Mouse (Mus musculus): ENCODE data around the gene Ms4a2. TPM values are rescaled to one million over a fixed set of nuclear protein-coding genes. Genes with fewer than 3 reads are reported as not detected.

The Ms4a2 gene
- polyA plus RNA-seq, 1 experiment, result 0.06 TPM

- H3K27ac ChIP-seq (ENCODE audit: insufficient read depth, low read length), result no peak overlapping the region
- H3K4me3 ChIP-seq (ENCODE audit: insufficient read depth, low read length), result no peak overlapping the region
- no peaks in the 10 kb centered on the region for H3K4me1 ChIP-seq (ENCODE audit: control insufficient read depth, insufficient read depth, low read length)
- no peak for TF ChIP-seq CTCF (IDR thresholded peaks at IDR 0.05; ENCODE audit: extremely low read depth, insufficient read depth, low read length)
- TF ChIP-seq POLR2A (IDR thresholded peaks at IDR 0.05; ENCODE audit: extremely low read depth, insufficient read depth, low read length), result no peak
Measured at GRCm38 (mm10) chr19:11633732-11634131, 10.2 kb upstream of the Ms4a2 start.

DNA sequence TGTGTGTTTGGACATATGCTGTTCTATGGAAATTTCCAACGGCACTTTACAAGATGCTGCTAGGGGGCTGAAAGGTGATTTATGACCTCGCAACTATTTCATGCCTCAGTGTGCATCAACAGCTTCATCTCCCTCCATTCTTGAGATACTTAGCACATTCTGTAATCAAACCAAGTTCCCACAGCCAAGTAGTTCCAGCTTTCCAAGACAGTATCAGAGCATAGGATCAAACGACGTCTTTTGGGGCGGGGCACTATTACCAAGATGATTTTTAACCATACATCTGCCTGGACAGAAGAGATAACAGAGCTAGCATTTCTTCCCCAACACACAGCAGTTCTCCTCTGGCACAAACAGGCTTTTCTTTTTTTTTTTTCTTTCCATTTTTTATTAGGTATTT, 1.7 kb upstream of the Ms4a2 start:
- no peak overlapping the region for H3K4me3 ChIP-seq (ENCODE audit: insufficient read depth, low read length)
- H3K27ac ChIP-seq (ENCODE audit: insufficient read depth, low read length), result no peak overlapping the region
- TF ChIP-seq POLR2A (IDR thresholded peaks at IDR 0.05; ENCODE audit: extremely low read depth, insufficient read depth, low read length) (no peak), CTCF (IDR thresholded peaks at IDR 0.05; ENCODE audit: extremely low read depth, insufficient read depth, low read length) (no peak)
- H3K4me1 ChIP-seq (ENCODE audit: control insufficient read depth, insufficient read depth, low read length), result no peaks in the 10 kb centered on the region

- no peak overlapping the region for H3K27ac ChIP-seq (ENCODE audit: insufficient read depth, low read length)
- TF ChIP-seq POLR2A (IDR thresholded peaks at IDR 0.05; ENCODE audit: extremely low read depth, insufficient read depth, low read length), result no peak
- TF ChIP-seq CTCF (IDR thresholded peaks at IDR 0.05; ENCODE audit: extremely low read depth, insufficient read depth, low read length), result no peak
- H3K4me3 ChIP-seq (ENCODE audit: insufficient read depth, low read length), result no peak overlapping the region
- H3K4me1 ChIP-seq (ENCODE audit: control insufficient read depth, insufficient read depth, low read length), result no peaks in the 10 kb centered on the region
Measured at GRCm38 (mm10) chr19:11624800-11625199, 1.3 kb upstream of the Ms4a2 start.

DNA sequence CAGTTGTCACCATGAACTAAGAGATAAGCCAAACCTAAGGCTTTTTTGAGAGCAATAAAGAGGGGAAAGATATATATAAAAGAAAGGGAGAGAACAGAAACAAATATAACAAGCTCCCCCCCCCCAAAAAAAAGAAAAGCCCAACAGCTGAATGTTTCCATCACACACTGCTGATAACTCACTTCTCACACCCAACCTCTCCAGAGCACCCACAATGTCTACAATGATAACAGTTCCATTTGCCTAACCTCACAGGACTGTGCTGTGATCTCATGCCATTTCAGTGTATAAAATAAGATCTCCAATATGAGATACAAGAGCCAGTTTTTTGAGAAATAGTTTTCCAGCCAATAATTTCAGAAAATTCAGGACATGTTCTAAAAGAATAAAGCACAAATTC, 5.5 kb downstream of the Ms4a2 start:
- H3K4me1 ChIP-seq (ENCODE audit: control insufficient read depth, insufficient read depth, low read length), result no peaks in the 10 kb centered on the region
- TF ChIP-seq POLR2A (IDR thresholded peaks at IDR 0.05; ENCODE audit: extremely low read depth, insufficient read depth, low read length) (no peak), CTCF (IDR thresholded peaks at IDR 0.05; ENCODE audit: extremely low read depth, insufficient read depth, low read length) (no peak)
- H3K27ac ChIP-seq (ENCODE audit: insufficient read depth, low read length), result no peak overlapping the region
- H3K4me3 ChIP-seq (ENCODE audit: insufficient read depth, low read length), result no peak overlapping the region

DNA sequence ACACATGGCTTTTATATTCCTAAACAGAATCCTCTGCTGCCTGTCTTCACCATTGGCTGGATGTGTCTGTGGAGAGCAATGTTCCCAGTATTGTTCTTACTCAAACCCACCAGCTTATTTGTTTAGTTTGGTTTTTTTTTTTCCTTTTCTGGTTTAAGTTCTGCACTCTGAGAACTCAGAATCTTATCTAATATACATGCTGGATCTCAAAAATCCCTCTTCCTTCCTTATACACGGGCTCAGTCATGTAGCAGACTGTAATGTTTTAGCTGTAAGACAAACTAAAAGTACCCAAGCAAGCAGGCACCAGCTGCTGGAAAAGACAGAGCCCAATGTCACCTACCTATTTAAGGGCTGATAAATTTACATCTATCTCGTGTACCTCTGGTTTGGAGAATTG, 8.7 kb downstream of the Ms4a2 start:
- TF ChIP-seq CTCF (IDR thresholded peaks at IDR 0.05; ENCODE audit: extremely low read depth, insufficient read depth, low read length), result no peak
- TF ChIP-seq POLR2A (IDR thresholded peaks at IDR 0.05; ENCODE audit: extremely low read depth, insufficient read depth, low read length), result no peak
- Histone ChIP-seq H3K27ac (ENCODE audit: insufficient read depth, low read length) (no peak overlapping the region), H3K4me1 (ENCODE audit: control insufficient read depth, insufficient read depth, low read length) (no peaks in the 10 kb centered on the region), H3K4me3 (ENCODE audit: insufficient read depth, low read length) (no peak overlapping the region)

- Histone ChIP-seq H3K4me1 (ENCODE audit: control insufficient read depth, insufficient read depth, low read length) (no peaks in the 10 kb centered on the region), H3K27ac (ENCODE audit: insufficient read depth, low read length) (no peak overlapping the region), H3K4me3 (ENCODE audit: insufficient read depth, low read length) (no peak overlapping the region)
- no peak for TF ChIP-seq POLR2A (IDR thresholded peaks at IDR 0.05; ENCODE audit: extremely low read depth, insufficient read depth, low read length)
- TF ChIP-seq CTCF (IDR thresholded peaks at IDR 0.05; ENCODE audit: extremely low read depth, insufficient read depth, low read length), result no peak
Measured at GRCm38 (mm10) chr19:11613776-11614443, 9.6 kb downstream of the Ms4a2 start.

DNA sequence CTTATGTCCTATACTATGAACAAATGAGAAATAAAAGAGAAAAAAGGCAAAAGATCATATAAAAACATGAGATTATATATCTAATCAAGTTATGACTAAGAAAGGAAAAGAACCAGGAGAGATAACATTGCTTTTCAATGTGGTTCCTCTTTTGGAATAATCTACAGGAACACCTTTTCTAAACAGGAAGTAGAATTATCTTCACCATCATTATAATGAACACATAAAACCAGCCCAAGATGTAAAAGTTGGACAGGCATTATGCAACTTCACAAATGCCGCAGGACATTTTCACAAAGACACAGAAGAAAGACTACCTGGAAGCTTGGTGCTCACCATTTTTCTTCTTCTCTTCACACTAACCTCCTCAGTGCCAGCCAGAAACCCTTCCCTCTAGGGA, 10.4 kb downstream of the Ms4a2 start:
- no peak overlapping the region for H3K4me3 ChIP-seq (ENCODE audit: insufficient read depth, low read length)
- no peak for TF ChIP-seq POLR2A (IDR thresholded peaks at IDR 0.05; ENCODE audit: extremely low read depth, insufficient read depth, low read length)
- TF ChIP-seq CTCF (IDR thresholded peaks at IDR 0.05; ENCODE audit: extremely low read depth, insufficient read depth, low read length), result no peak
- H3K4me1 ChIP-seq (ENCODE audit: control insufficient read depth, insufficient read depth, low read length), result no peaks in the 10 kb centered on the region
- no peak overlapping the region for H3K27ac ChIP-seq (ENCODE audit: insufficient read depth, low read length)

GRCm38 (mm10) chr19:11612293-11612692, 11.2 kb downstream of the Ms4a2 start:
- no peak overlapping the region for H3K4me3 ChIP-seq (ENCODE audit: insufficient read depth, low read length)
- no peak overlapping the region for H3K27ac ChIP-seq (ENCODE audit: insufficient read depth, low read length)
- TF ChIP-seq CTCF (IDR thresholded peaks at IDR 0.05; ENCODE audit: extremely low read depth, insufficient read depth, low read length) (no peak), POLR2A (IDR thresholded peaks at IDR 0.05; ENCODE audit: extremely low read depth, insufficient read depth, low read length) (no peak)
- H3K4me1 ChIP-seq (ENCODE audit: control insufficient read depth, insufficient read depth, low read length), result no peaks in the 10 kb centered on the region

GRCm38 (mm10) chr19:11611541-11611945, 12.0 kb downstream of the Ms4a2 start:
- TF ChIP-seq CTCF (IDR thresholded peaks at IDR 0.05; ENCODE audit: extremely low read depth, insufficient read depth, low read length), result peak; percentile 59
- no peak for TF ChIP-seq POLR2A (IDR thresholded peaks at IDR 0.05; ENCODE audit: extremely low read depth, insufficient read depth, low read length)
- Histone ChIP-seq H3K4me1 (ENCODE audit: control insufficient read depth, insufficient read depth, low read length) (no peaks in the 10 kb centered on the region), H3K27ac (ENCODE audit: insufficient read depth, low read length) (no peak overlapping the region), H3K4me3 (ENCODE audit: insufficient read depth, low read length) (no peak overlapping the region)

DNA sequence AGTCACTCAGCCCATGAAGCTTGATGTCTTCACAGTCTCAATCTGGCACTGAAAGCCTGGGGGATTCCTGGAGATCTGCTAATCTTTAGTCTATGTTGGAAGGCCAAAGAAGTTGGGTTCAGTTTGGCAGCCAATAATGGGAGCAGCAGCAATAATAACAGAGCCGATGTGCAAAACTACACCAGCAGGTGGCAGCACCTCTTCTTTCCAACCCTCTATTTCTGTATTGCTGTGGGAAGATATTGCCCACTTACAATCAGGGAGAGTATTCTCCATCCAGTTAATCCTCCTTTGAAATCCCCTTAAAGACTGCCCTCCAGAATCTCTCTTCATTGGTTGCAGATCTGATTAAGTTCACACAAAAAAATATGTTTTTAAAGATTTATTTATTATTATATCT, 15.3 kb downstream of the Ms4a2 start:
- no peaks in the 10 kb centered on the region for H3K4me1 ChIP-seq (ENCODE audit: control insufficient read depth, insufficient read depth, low read length)
- no peak overlapping the region for H3K4me3 ChIP-seq (ENCODE audit: insufficient read depth, low read length)
- H3K27ac ChIP-seq (ENCODE audit: insufficient read depth, low read length), result no peak overlapping the region
- TF ChIP-seq CTCF (IDR thresholded peaks at IDR 0.05; ENCODE audit: extremely low read depth, insufficient read depth, low read length) (peak; percentile 49; the same call in 1 of the 2 replicates), POLR2A (IDR thresholded peaks at IDR 0.05; ENCODE audit: extremely low read depth, insufficient read depth, low read length) (no peak)

Measured in cortical plate, adult 2 months (tissue).